ENCODE assay signal across 10 mouse cellular contexts in the genomic region with DNA sequence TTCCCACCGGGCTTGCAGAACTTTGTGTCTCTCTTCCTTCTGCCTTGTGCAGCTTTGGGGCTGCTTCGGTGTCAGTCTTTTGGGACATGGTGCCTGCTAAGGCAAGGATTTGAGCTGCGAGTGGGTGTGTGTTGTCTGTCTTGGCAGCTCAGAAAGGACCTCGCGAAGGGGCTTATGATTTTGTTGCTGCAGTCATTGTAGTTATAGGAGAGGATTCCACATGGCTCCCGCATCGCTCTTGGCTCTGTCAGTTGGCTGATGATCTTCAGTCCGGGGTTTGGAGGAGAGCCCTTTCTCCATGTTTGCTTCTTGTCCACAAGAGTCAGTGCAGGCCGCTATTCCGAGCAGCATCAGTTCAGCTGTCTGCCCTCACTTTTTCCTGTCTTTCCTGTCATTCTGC.
DNase-seq lines count a peak whose midpoint lies in the region; ATAC-seq lines count a peak whose summit lies in the region.
"Had no signal": no experiment of that assay in that cellular context is flagged by ENCODE, and none has a peak within 500 bp of the region (broad histone marks: within the 10 kb centered on the region; RNA-seq: fewer than 3 reads in every experiment).

No protein-coding gene starts in this region.

- H3K36me3 ChIP-seq in forebrain, embryonic 16.5 days (ENCODE audit: control insufficient read depth, insufficient read depth) = no peaks in the 10 kb centered on the region
- H3K36me3 ChIP-seq in midbrain, embryonic 10.5 days = no peaks in the 10 kb centered on the region
- H3K36me3 ChIP-seq in kidney, embryonic 15.5 days = no peaks in the 10 kb centered on the region
- H3K36me3 ChIP-seq: embryonic facial prominence, embryonic 12.5 days; heart, embryonic 13.5 days had no signal

- H3K27ac ChIP-seq in forebrain, embryonic 16.5 days (ENCODE audit: low read length) = peak overlapping the region; percentile 17
- peak overlapping the region; percentile 61 for H3K27ac ChIP-seq in midbrain, embryonic 10.5 days (replicated peaks)
- H3K27ac ChIP-seq in kidney, embryonic 15.5 days = no peak overlapping the region
- H3K27ac ChIP-seq: embryonic facial prominence, embryonic 12.5 days; heart, embryonic 13.5 days had no signal

- H3K4me3 ChIP-seq in forebrain, embryonic 16.5 days (replicated peaks; ENCODE audit: low read length) = no peak overlapping the region
- H3K4me3 ChIP-seq in midbrain, embryonic 10.5 days = no peak overlapping the region
- H3K4me3 ChIP-seq in kidney, embryonic 15.5 days (replicated peaks) = no peak overlapping the region
- H3K4me3 ChIP-seq: embryonic facial prominence, embryonic 12.5 days; heart, embryonic 13.5 days had no signal

- intact Hi-C loops in left cerebral cortex, postnatal 4 days (cut with DNase I) = no loop called here

- no peak overlapping the region for H3K9ac ChIP-seq in forebrain, embryonic 16.5 days (replicated peaks; ENCODE audit: low read depth, low read length)
- H3K9ac ChIP-seq in kidney, embryonic 15.5 days = no peak overlapping the region
- H3K9ac ChIP-seq: embryonic facial prominence, embryonic 12.5 days; heart, embryonic 13.5 days had no signal

- ATAC-seq in forebrain, embryonic 16.5 days = 0 out of 2 replicates have a peak, but pooled peaks have one; percentile 31
- no peak for ATAC-seq in kidney, embryonic 15.5 days (replicated peaks; ENCODE audit: low FRiP score)

- 70% methylated on average over 10 of the region's 10 CpGs for WGBS in forebrain, embryonic 16.5 days
- WGBS in midbrain, embryonic 10.5 days = 90% methylated on average over 10 of the region's 10 CpGs
- WGBS in kidney, embryonic 15.5 days = 50% methylated on average over 10 of the region's 10 CpGs

- peaks cover 7% of the 10 kb centered on the region; the same call in 1 of the 2 replicates for H3K4me1 ChIP-seq in forebrain, embryonic 16.5 days (replicated peaks; ENCODE audit: control insufficient read depth, insufficient read depth, low read length)
- peaks cover 11% of the 10 kb centered on the region for H3K4me1 ChIP-seq in midbrain, embryonic 10.5 days
- peaks cover 10% of the 10 kb centered on the region for H3K4me1 ChIP-seq in kidney, embryonic 15.5 days
- H3K4me1 ChIP-seq: embryonic facial prominence, embryonic 12.5 days had no signal

- peak; percentile 36 for DNase-seq in left cerebral cortex, postnatal 4 days
- no peak for DNase-seq in left cerebral cortex, adult 8-10 months (ENCODE audit: low spot score in 2 of 2)
- DNase-seq in midbrain, embryonic 10.5 days (ENCODE audit: low spot score) = no peak
- DNase-seq in gastrocnemius, postnatal 4 days (ENCODE audit: low spot score in 2 of 2) = no peak
- no peak for DNase-seq in right cerebral cortex, postnatal 14 days
- DNase-seq: lung, adult 2 months had no signal

- no peaks in the 10 kb centered on the region for H3K9me3 ChIP-seq in forebrain, embryonic 16.5 days (ENCODE audit: control insufficient read depth, low read length)
- H3K9me3 ChIP-seq in midbrain, embryonic 10.5 days (replicated peaks) = no peaks in the 10 kb centered on the region
- H3K9me3 ChIP-seq in kidney, embryonic 15.5 days (replicated peaks) = no peaks in the 10 kb centered on the region
- H3K9me3 ChIP-seq: embryonic facial prominence, embryonic 12.5 days had no signal

- no peak overlapping the region for H3K4me2 ChIP-seq in forebrain, embryonic 16.5 days (ENCODE audit: low read length)
- no peak overlapping the region for H3K4me2 ChIP-seq in kidney, embryonic 15.5 days
- H3K4me2 ChIP-seq: embryonic facial prominence, embryonic 12.5 days; heart, embryonic 13.5 days had no signal

- no peaks in the 10 kb centered on the region for H3K27me3 ChIP-seq in forebrain, embryonic 16.5 days (replicated peaks; ENCODE audit: control insufficient read depth, insufficient read depth, low read length)
- H3K27me3 ChIP-seq in midbrain, embryonic 10.5 days (ENCODE audit: low read depth, poor library complexity, severe bottlenecking) = no peaks in the 10 kb centered on the region
- H3K27me3 ChIP-seq in kidney, embryonic 15.5 days = no peaks in the 10 kb centered on the region
- H3K27me3 ChIP-seq: embryonic facial prominence, embryonic 12.5 days; heart, embryonic 13.5 days had no signal
